Mouse (Mus musculus): Measurements from ENCODE around the gene Adamtsl3.

Adamtsl3 gene

GRCm38 (mm10) chr7:82422561-82422960 lies 87.1 kb downstream of the Adamtsl3 start:
- no peak for DNase-seq (ENCODE audit: low spot score)

- DNase-seq (ENCODE audit: low spot score) = no peak
Measured at GRCm38 (mm10) chr7:82423602-82424001, 88.1 kb downstream of the Adamtsl3 start.

GRCm38 (mm10) chr7:82424281-82424680 lies 88.8 kb downstream of the Adamtsl3 start:
- no peak for DNase-seq (ENCODE audit: low spot score)

GRCm38 (mm10) chr7:82425374-82425773 lies 89.9 kb downstream of the Adamtsl3 start:
- DNase-seq (ENCODE audit: low spot score) = no peak

- no peak for DNase-seq (ENCODE audit: low spot score)
Measured at GRCm38 (mm10) chr7:82429447-82429846, 94.0 kb downstream of the Adamtsl3 start.

GRCm38 (mm10) chr7:82431572-82431971 lies 96.1 kb downstream of the Adamtsl3 start:
- no peak for DNase-seq (ENCODE audit: low spot score)

- no peak for DNase-seq (ENCODE audit: low spot score)
Measured at GRCm38 (mm10) chr7:82433226-82433625, 97.7 kb downstream of the Adamtsl3 start.

- no peak for DNase-seq (ENCODE audit: low spot score)
Measured at GRCm38 (mm10) chr7:82458376-82458775, 122.9 kb downstream of the Adamtsl3 start.

- no peak for DNase-seq (ENCODE audit: low spot score)
Measured at GRCm38 (mm10) chr7:82462921-82463523, 127.5 kb downstream of the Adamtsl3 start.

- no peak for DNase-seq (ENCODE audit: low spot score)
Measured at GRCm38 (mm10) chr7:82464364-82464763, 128.9 kb downstream of the Adamtsl3 start.

- no peak for DNase-seq (ENCODE audit: low spot score)
Measured at GRCm38 (mm10) chr7:82465437-82465836, 129.9 kb downstream of the Adamtsl3 start.

- DNase-seq (ENCODE audit: low spot score) = no peak
Measured at GRCm38 (mm10) chr7:82476441-82477221, 141.1 kb downstream of the Adamtsl3 start.

- no peak for DNase-seq (ENCODE audit: low spot score)
Measured at GRCm38 (mm10) chr7:82478461-82478860, 143.0 kb downstream of the Adamtsl3 start.

GRCm38 (mm10) chr7:82478861-82479755 lies 143.6 kb downstream of the Adamtsl3 start:
- DNase-seq (ENCODE audit: low spot score) = no peak

GRCm38 (mm10) chr7:82483426-82483825 lies 147.9 kb downstream of the Adamtsl3 start:
- no peak for DNase-seq (ENCODE audit: low spot score)

- DNase-seq (ENCODE audit: low spot score) = no peak
Measured at GRCm38 (mm10) chr7:82484834-82485233, 149.3 kb downstream of the Adamtsl3 start.

GRCm38 (mm10) chr7:82485344-82485954 lies 150.0 kb downstream of the Adamtsl3 start:
- no peak for DNase-seq (ENCODE audit: low spot score)

- no peak for DNase-seq (ENCODE audit: low spot score)
Measured at GRCm38 (mm10) chr7:82491018-82491417, 155.5 kb downstream of the Adamtsl3 start.

- no peak for DNase-seq (ENCODE audit: low spot score)
Measured at GRCm38 (mm10) chr7:82492881-82493280, 157.4 kb downstream of the Adamtsl3 start.

- no peak for DNase-seq (ENCODE audit: low spot score)
Measured at GRCm38 (mm10) chr7:82494220-82494619, 158.7 kb downstream of the Adamtsl3 start.

GRCm38 (mm10) chr7:82497064-82497463 lies 161.6 kb downstream of the Adamtsl3 start:
- no peak for DNase-seq (ENCODE audit: low spot score)

GRCm38 (mm10) chr7:82501306-82501705 lies 165.8 kb downstream of the Adamtsl3 start:
- no peak for DNase-seq (ENCODE audit: low spot score)
